Mouse (Mus musculus): ENCODE results near the gene Gtf2h2.
"Not testable (repeated sequence)": the region's sequence is repeated elsewhere in the genome, so short reads cannot be mapped to it uniquely, and the experiment has no call there.

Gene Gtf2h2

GRCm38 (mm10) chr13:100490424-100490823 is 2.0 kb downstream of the Gtf2h2 start:
- DNase-seq (ENCODE audit: low spot score in 2 of 2), result no peak

- no peak for DNase-seq (ENCODE audit: low spot score in 2 of 2)
Observed at GRCm38 (mm10) chr13:100483610-100484009, 8.8 kb downstream of the Gtf2h2 start.

- no peak for DNase-seq (ENCODE audit: low spot score in 2 of 2)
Observed at GRCm38 (mm10) chr13:100463527-100464222, 28.7 kb downstream of the Gtf2h2 start.

GRCm38 (mm10) chr13:100461336-100461735 is 31.0 kb downstream of the Gtf2h2 start:
- no peak for DNase-seq (ENCODE audit: low spot score in 2 of 2)

- DNase-seq (ENCODE audit: low spot score in 2 of 2), result not testable (repeated sequence)
Observed at GRCm38 (mm10) chr13:100452415-100453127, 39.8 kb downstream of the Gtf2h2 start, which contains the start of gene Naip1. Gene Naip1 (minus strand): TSS chr13:100452869.

- no peak for DNase-seq (ENCODE audit: low spot score in 2 of 2)
Observed at GRCm38 (mm10) chr13:100449495-100449894, 42.9 kb downstream of the Gtf2h2 start.

GRCm38 (mm10) chr13:100440116-100440515 is 52.3 kb downstream of the Gtf2h2 start:
- DNase-seq (ENCODE audit: low spot score in 2 of 2), result no peak

GRCm38 (mm10) chr13:100438701-100439100 is 53.7 kb downstream of the Gtf2h2 start:
- no peak for DNase-seq (ENCODE audit: low spot score in 2 of 2)

- DNase-seq (ENCODE audit: low spot score in 2 of 2), result no peak
Observed at GRCm38 (mm10) chr13:100437322-100437825, 55.0 kb downstream of the Gtf2h2 start.

GRCm38 (mm10) chr13:100436556-100437163 is 55.7 kb downstream of the Gtf2h2 start:
- not testable (repeated sequence) for DNase-seq (ENCODE audit: low spot score in 2 of 2)

GRCm38 (mm10) chr13:100419958-100420357 is 72.4 kb downstream of the Gtf2h2 start:
- not testable (repeated sequence) for DNase-seq (ENCODE audit: low spot score in 2 of 2)

- no peak for DNase-seq (ENCODE audit: low spot score in 2 of 2)
Observed at GRCm38 (mm10) chr13:100414428-100414827, 78.0 kb downstream of the Gtf2h2 start.

Measured in frontal cortex, postnatal 10 days (tissue).